Mouse (Mus musculus) gastrocnemius, adult 2 months (tissue): ENCODE results near the gene BC048507. TPM values are rescaled to one million over a fixed set of nuclear protein-coding genes. Genes with fewer than 3 reads are reported as not detected.
"Not testable (repeated sequence)": the region's sequence is repeated elsewhere in the genome, so short reads cannot be mapped to it uniquely, and the experiment has no call there.

Experiments
- DNase-seq: peaks from one replicate; pipeline ENCODE4 v3.0.0; 2022
- H3K27ac ChIP-seq: fragments of 200-600 bp; 2 replicates; pipeline ENCODE4 v1.8.1; 2022; ENCODE audit warnings: mild to moderate bottlenecking
- H3K4me3 ChIP-seq: fragments of 200-600 bp; 2 replicates; pipeline ENCODE4 v1.8.1; 2022; ENCODE audit warnings: mild to moderate bottlenecking, moderate library complexity
- CTCF ChIP-seq: fragments of 200-600 bp; IDR thresholded peaks from 2 replicates; pipeline ENCODE4 v1.8.1; 2022; ENCODE audit warnings: antibody characterized with exemption, mild to moderate bottlenecking, moderate library complexity
- intact Hi-C: fragments of 180-260 bp; cut with DNase I; formaldehyde crosslinking; loops from one replicate; pipeline ENCODE4 v1.15.1; 2025
- long read RNA-seq, 2 experiments: library from polyadenylated mRNA; stranded (forward); transcript quantifications; one replicate each; pipeline ENCODE4 v2.0.0; 2021
- total RNA-seq, 2 experiments: library from RNA; stranded (reverse); gene quantifications; 2 replicates each; pipeline ENCODE4 v1.2.3; 2021

BC048507 gene
- total RNA-seq = not detected
- long read RNA-seq, experiment 1 = 0 reads
- long read RNA-seq, experiment 2 = 0 reads

GRCm38 (mm10) chr13:67863026-67863425, at the start of gene BC048507:
Gene BC048507, plus strand, starts transcription at chr13:67863326.
- no peak for TF ChIP-seq CTCF
- intact Hi-C loops = no loop called here
- H3K4me3 ChIP-seq = no peak within 1 kb of the TSS

DNA sequence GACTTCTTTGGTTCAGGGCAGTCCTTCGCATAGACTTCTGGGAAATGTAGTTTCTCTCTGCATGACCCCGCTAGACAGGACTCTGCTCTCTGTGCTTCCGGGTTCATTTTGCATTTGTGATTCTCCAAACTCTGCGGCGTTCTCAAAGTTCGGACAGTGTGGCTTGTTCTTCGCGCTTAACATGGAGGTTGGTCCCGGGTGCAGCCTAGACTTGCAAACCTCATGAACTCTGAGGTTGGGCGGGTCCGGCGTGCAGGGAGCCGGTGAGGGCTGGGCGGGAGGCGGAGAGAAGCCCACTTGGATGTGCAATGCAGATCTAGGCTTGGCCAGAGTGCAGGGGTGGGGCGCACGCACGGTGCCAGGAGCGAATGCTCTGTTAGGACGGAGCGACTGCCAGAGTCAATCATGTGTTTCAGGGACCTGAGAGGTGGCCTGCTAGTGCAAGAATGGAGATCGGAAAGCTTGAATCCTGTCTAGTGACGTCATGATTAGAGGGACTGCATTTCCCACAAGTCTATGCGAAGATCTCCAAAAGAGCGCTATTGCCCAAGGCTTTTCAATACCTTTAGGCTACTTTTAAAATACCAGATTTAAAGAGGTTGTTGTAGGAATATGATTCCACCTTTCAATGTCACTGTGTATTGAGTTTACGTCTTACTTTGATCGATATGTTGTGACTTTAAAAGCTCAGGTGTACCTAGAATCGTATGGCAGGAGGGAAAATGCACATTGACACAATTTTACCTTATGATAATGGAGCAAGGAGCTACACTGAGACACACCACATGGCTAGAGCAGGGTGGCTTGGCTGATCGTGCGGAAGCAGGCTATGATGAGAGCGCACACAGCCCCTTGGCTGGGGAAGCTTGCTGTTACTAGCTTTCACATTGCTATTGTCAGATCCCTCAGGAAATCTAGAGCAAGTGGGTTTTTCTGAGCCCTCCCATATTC, 49.1 kb upstream of the BC048507 start, which contains the start of gene Zfp273:
Gene Zfp273 (plus strand): TSS at position 31 of the 951 bp plus-strand sequence.
- Histone ChIP-seq H3K4me3 (peak within 1 kb of the TSS; percentile 94), H3K27ac (peak within 1 kb of the TSS; percentile 87)
- TF ChIP-seq CTCF = no peak
- peak; percentile 82 for DNase-seq
- intact Hi-C loops = loop anchor here (2.0 to 10.0 kb wide), 3 partner anchors 29 to 89 kb away; partner anchors contain the start of genes Zfp65 and Zfp85

More at GRCm38 (mm10) chr13:67863026-67863425, at the start of gene BC048507:
- DNase-seq = no peak
- H3K27ac ChIP-seq = no peak within 1 kb of the TSS

GRCm38 (mm10) chr13:67818636-67819035, 44.5 kb upstream of the BC048507 start:
- DNase-seq = no peak
- intact Hi-C loops = loop anchor here (10.0 kb wide), 2 partner anchors 64 to 94 kb away; partner anchors contain the start of genes Zfp65 and Zfp85
- no peak overlapping the region for H3K27ac ChIP-seq
- TF ChIP-seq CTCF = no peak
- H3K4me3 ChIP-seq = no peak overlapping the region

- TF ChIP-seq CTCF = no peak
- intact Hi-C loops = no loop called here
- Histone ChIP-seq H3K27ac (peak within 1 kb of the TSS; percentile 78), H3K4me3 (peak within 1 kb of the TSS; percentile 77)
- peak; percentile 40 for DNase-seq
Observed at GRCm38 (mm10) chr13:67830911-67831336, 32.2 kb upstream of the BC048507 start, which contains the start of gene Gm10037. Gene Gm10037, plus strand, starts transcription at chr13:67831106.

DNA sequence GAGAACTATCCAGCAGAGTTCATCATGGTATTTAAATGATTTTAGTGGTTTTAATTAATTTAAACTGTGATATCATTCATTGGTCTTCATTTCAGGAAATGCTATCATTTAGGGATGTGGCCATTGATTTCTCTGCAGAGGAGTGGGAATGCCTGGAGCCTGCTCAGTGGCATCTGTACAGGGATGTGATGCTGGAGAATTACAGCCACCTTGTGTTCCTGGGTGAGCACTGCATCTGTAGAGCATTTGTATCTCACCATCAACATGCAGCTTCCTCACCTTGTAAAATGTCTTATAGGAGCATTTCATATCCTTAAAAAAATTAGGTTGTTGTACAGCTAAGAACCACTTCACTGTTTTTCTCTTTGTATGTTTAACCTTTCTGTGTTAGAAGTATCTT, 30.0 kb upstream of the BC048507 start:
- H3K27ac ChIP-seq, DNase-seq, H3K4me3 ChIP-seq, intact Hi-C loops: not testable (repeated sequence)

GRCm38 (mm10) chr13:67843775-67844118, 19.4 kb upstream of the BC048507 start:
- no peak for TF ChIP-seq CTCF
- Histone ChIP-seq H3K27ac (peak overlapping the region; percentile 39; the same call in 1 of the 2 replicates), H3K4me3 (peak overlapping the region; percentile 66)
- no peak for DNase-seq
- intact Hi-C loops = loop anchor here (5.0 kb wide), 1 partner anchor 206 kb away; the partner anchor contains the start of genes Gm49345 and Zfp729a

- intact Hi-C loops = loop anchor here (5.0 kb wide), 1 partner anchor 207 kb away; the partner anchor contains the start of genes Gm49345 and Zfp729a
Observed at GRCm38 (mm10) chr13:67844119-67844852, 18.8 kb upstream of the BC048507 start.

DNA sequence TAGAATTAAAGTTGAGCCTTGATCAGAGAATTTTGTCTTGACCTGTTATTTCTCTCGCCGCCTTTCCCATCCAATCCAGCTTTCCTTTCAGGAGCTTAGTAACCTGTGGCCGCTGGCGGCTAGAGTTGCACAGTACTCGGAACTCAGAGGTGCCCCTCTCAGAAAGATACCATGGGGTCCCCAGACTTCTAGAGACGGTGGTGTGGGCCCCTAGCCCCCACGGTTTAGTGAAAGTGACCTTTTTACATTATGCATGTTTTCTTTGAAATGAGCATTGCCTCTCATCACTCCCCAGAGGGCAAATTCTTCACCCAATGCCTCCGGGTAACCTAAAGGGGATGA, 18.3 kb upstream of the BC048507 start:
- intact Hi-C loops = loop anchor here (5.0 kb wide), 2 partner anchors 163 to 208 kb away; partner anchors contain the start of genes Gm49345 and Zfp729a
- DNase-seq = no peak
- peak overlapping the region; percentile 66 for H3K4me3 ChIP-seq
- TF ChIP-seq CTCF = no peak
- no peak overlapping the region for H3K27ac ChIP-seq

More at GRCm38 (mm10) chr13:67844119-67844852, 18.8 kb upstream of the BC048507 start:
- peak; percentile 20 for DNase-seq
- H3K4me3 ChIP-seq = peak overlapping the region; percentile 66
- H3K27ac ChIP-seq = peak overlapping the region; percentile 43; the same call in 1 of the 2 replicates
- peak; percentile 68 for TF ChIP-seq CTCF

DNA sequence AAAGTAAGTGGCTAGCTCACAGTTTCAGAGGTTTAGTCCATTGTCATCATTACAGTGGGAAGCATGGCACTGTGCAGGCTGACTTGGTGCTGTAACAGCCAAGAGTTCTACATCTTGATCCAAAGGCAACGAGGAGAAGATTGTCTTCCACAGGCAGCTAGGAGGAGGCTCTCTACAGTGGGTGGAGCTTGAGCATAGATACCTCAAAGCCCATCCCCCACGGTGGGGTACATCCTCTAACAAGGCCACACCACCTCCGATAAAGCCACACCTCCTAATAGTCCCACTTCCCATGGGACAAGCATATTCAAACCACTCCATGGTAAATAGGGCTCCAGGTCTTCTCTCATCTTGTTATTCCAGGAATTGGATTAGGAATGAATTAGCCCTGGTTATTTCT, 12.8 kb upstream of the BC048507 start:
- Histone ChIP-seq H3K27ac (no peak overlapping the region), H3K4me3 (no peak overlapping the region)
- DNase-seq = no peak
- no peak for TF ChIP-seq CTCF
- intact Hi-C loops = no loop called here

GRCm38 (mm10) chr13:67853130-67853529, 10.0 kb upstream of the BC048507 start:
- Histone ChIP-seq H3K4me3 (no peak overlapping the region), H3K27ac (no peak overlapping the region)
- TF ChIP-seq CTCF = no peak
- intact Hi-C loops = no loop called here
- no peak for DNase-seq

- no peak for DNase-seq
- TF ChIP-seq CTCF = no peak
- no peak overlapping the region for H3K4me3 ChIP-seq
- intact Hi-C loops = no loop called here
- H3K27ac ChIP-seq = no peak overlapping the region
Observed at GRCm38 (mm10) chr13:67853983-67854382, 9.1 kb upstream of the BC048507 start.

DNA sequence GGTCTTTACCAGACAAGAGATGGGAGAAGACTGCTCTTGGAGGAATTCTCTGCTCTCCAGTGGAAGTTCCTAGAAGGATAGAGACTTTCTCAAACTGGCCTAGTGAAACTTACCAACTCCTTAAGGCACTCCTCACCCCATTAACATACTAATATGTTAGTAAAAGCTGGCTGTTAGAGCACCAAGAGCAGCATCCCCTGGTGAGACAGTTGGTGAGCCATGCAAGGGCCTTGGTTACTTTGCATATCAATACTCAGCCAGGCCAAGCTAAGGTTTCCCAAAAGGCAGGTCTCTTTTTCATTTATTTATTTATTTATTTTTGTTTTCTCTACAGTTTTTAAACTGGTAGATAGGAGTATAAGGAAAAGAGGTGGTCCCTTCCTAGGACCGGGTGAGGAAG, 5.8 kb upstream of the BC048507 start:
- TF ChIP-seq CTCF = no peak
- Histone ChIP-seq H3K4me3 (no peak overlapping the region), H3K27ac (no peak overlapping the region)
- intact Hi-C loops = no loop called here
- DNase-seq = no peak
